Mouse (Mus musculus) liver, embryonic 13.5 days (tissue): ENCODE measurements around the gene Plekhg5. TPM values are rescaled to one million over a fixed set of nuclear protein-coding genes. Genes with fewer than 3 reads are reported as not detected.

Experiments used
- ATAC-seq: fragments of 200-750 bp; cut with Nextera tagmentation; 2 replicates; pipeline ENCODE4 v1.8.0; 2017; ENCODE audit warnings: low read depth, mild to moderate bottlenecking, moderate number of reproducible peaks, moderate library complexity
- DNase-seq: peaks from one replicate; pipeline ENCODE4 v3.0.0; 2022
- H3K27ac ChIP-seq: fragments of 300-500 bp; sonication (generic); 2 replicates; pipeline ENCODE4 v1.5.1; 2015; ENCODE audit warnings: moderate library complexity, mild to moderate bottlenecking, inconsistent platforms
- H3K27me3 ChIP-seq: fragments of 300-500 bp; sonication (generic); 2 replicates; pipeline ENCODE4 v1.6.1; 2015; ENCODE audit warnings: mild to moderate bottlenecking, inconsistent platforms
- H3K36me3 ChIP-seq: fragments of 300-500 bp; sonication (generic); 2 replicates; pipeline ENCODE4 v1.6.1; 2015; ENCODE audit warnings: mild to moderate bottlenecking, inconsistent platforms
- H3K4me1 ChIP-seq: fragments of 300-500 bp; sonication (generic); replicated peaks from 2 replicates; pipeline ENCODE4 v1.6.1; 2015; ENCODE audit warnings: inconsistent platforms
- H3K4me2 ChIP-seq: fragments of 300-500 bp; sonication (generic); 2 replicates; pipeline ENCODE4 v1.6.1; 2015; ENCODE audit warnings: inconsistent platforms, mild to moderate bottlenecking, moderate library complexity
- H3K4me3 ChIP-seq: fragments of 300-500 bp; sonication (generic); replicated peaks from 2 replicates; pipeline ENCODE4 v1.5.1; 2015; ENCODE audit warnings: mild to moderate bottlenecking, inconsistent platforms
- H3K9ac ChIP-seq: fragments of 300-500 bp; sonication (generic); 2 replicates; pipeline ENCODE4 v1.6.1; 2015; ENCODE audit warnings: mild to moderate bottlenecking, inconsistent platforms
- H3K9me3 ChIP-seq: fragments of 300-500 bp; sonication (generic); replicated peaks from 2 replicates; pipeline ENCODE4 v1.6.1; 2016; ENCODE audit warnings: inconsistent platforms
- WGBS: fragments of 180-500 bp; shearing (Covaris S2); methylation state at CpG from one replicate; pipeline ENCODE4 v1.1.7; 2015; ENCODE audit not compliant: insufficient replicate concordance; 5-methylcytosine and 5-hydroxymethylcytosine counted together
- polyA plus RNA-seq: library from polyadenylated mRNA; unstranded; fragments of >200 nt; fragmentation: Nextera tagmentation; extraction: Ambion mirVana; gene quantifications from 2 replicates; pipeline ENCODE4 v1.2.1, GENCODE M21; 2015

The Plekhg5 gene
- polyA plus RNA-seq, 1 experiment from 2014 or later = 4.9 TPM

DNA sequence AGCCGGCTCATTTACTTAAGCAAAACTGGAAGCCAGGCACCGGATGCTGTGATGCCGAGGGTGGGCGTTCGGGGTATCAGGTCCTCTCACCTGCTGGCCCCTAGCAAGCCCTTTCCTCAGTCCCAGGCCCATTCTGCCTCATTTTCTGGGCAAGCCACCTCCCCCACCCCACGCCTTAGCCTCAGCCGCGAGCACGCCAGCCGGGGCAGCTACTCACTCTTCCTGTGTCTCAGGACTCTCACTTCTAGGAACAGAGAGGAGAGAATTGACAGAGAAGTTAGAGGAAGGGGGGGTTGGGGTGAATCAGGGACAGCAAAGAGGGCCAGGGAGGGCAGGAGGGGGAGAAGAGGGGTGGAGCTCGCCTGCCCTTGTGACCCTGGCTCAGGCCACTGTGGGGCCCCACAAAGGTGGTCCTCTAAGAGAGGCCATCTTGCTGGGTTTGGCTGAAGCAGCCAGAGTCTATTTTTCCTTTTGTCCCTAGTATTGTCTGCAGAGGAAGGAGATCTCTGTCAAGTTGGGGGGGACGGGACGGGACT, 57.2 kb downstream of the Plekhg5 start:
- 33% methylated on average over 13 of the region's 13 CpGs for WGBS
- DNase-seq (no peak), ATAC-seq (no peak)
- Histone ChIP-seq H3K27ac (no peak overlapping the region), H3K4me1 (peaks cover 42% of the 10 kb centered on the region), H3K9me3 (no peaks in the 10 kb centered on the region), H3K4me2 (peak overlapping the region; percentile 34), H3K4me3 (peak overlapping the region; percentile 18), H3K36me3 (no peaks in the 10 kb centered on the region), H3K9ac (no peak overlapping the region), H3K27me3 (peaks cover 100% of the 10 kb centered on the region)

DNA sequence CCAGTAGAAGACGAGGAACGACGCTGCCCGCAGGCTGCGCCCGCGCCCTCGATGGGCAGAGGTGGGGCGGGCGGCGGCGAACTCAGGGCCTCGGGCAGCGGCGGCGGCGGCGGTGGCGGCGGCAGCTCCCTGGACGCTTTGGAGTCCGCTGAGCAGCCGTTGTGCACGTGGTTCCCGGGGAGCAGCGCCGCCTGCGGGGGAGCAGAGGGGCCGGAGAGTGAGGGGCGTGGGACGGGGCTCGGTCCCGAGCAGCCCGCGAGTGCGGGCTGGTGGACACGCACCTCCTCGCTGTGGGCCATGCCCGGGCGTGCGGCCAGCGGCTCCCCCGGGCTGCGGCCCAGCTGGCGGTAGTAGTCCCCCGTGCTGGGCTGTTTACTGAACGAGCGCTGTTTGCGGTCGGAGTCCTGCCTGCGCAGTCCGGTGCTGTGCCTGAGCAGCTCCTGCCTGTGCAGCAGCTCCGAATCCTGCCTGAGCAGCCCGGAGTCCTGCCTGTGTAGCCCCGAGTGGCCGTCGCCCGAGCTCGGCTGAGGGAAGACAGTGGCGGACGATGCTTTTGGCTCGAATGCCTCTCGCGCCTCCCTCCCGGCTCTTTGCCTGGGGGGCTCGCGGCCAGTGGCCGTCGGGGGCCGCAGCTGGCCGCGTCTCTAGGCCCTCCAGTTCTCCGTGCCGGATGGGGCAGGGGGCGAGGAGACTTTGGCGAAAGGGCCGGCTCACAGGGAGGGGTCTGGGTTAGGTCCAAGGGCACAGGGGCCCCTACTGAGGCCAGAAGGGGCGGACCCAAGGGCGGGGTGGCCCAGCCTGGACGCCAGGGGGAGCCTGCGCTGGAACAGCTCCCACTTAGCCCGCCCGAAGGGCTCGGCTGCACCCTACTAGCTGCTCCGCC, 58.7 kb downstream of the Plekhg5 start:
- DNase-seq (no peak), ATAC-seq (peak; percentile 55)
- no peaks in the 10 kb centered on the region for H3K9me3 ChIP-seq
- H3K27me3 ChIP-seq = peaks cover 92% of the 10 kb centered on the region
- H3K36me3 ChIP-seq = no peaks in the 10 kb centered on the region
- H3K4me3 ChIP-seq = peak overlapping the region; percentile 51
- H3K27ac ChIP-seq = no peak overlapping the region; the same call in 1 of the 2 replicates
- peaks cover 36% of the 10 kb centered on the region for H3K4me1 ChIP-seq
- H3K9ac ChIP-seq = peak overlapping the region; percentile 49
- WGBS = 1% methylated on average over 85 of the region's 85 CpGs
- H3K4me2 ChIP-seq = peak overlapping the region; percentile 65

DNA sequence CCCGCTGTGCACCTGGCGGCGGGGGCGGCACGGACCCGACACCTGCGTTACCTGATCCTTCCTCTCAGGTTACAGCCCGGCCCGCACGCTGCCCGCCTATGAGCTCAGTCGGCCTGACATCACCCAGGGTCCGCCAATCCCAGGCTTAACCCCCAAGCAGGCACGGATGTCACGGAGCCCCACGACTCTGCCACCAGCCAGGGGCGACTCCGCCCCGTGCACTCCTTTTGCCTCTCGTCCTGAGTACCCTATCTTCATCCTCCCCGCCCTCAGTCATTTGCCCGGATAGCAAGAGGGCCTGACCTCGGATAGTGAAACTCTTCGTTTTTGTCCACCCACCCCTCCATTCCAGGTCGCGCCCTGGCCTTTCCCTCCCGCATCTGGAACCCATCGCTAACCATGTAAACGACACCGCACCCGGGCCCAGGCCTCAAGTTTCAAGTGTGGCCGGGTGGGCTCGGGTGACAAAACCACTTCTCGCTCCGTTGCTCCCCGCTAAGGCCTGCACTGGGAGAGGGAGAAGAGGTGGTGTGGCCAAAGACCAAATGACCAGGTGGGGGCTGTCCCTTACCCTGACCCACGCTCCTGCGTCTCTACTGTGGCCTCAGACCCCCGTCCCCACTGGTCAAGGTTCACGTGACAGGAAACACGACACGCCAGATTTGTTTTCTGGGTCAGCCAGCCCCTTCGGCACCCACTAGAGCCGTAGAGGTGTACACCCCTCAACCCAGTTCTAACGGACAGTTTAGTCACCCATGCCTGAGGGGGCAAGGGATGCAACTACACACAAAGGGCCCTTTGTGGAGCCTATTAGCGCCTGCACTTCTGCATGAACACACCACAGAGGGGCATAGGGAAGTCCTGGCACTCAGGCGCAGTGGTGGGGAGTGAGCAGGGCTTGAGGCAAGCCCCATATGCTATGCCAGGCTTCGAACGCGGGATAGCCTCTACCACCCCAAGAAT, 59.8 kb downstream of the Plekhg5 start:
- no peak overlapping the region for H3K9ac ChIP-seq
- DNase-seq (no peak), ATAC-seq (no peak)
- H3K4me2 ChIP-seq = peak overlapping the region; percentile 65
- no peaks in the 10 kb centered on the region for H3K36me3 ChIP-seq
- H3K4me1 ChIP-seq = peaks cover 36% of the 10 kb centered on the region
- H3K27ac ChIP-seq = no peak overlapping the region
- H3K4me3 ChIP-seq = peak overlapping the region; percentile 51
- 9% methylated on average over 50 of the region's 50 CpGs for WGBS
- peaks cover 89% of the 10 kb centered on the region for H3K27me3 ChIP-seq
- no peaks in the 10 kb centered on the region for H3K9me3 ChIP-seq

DNA sequence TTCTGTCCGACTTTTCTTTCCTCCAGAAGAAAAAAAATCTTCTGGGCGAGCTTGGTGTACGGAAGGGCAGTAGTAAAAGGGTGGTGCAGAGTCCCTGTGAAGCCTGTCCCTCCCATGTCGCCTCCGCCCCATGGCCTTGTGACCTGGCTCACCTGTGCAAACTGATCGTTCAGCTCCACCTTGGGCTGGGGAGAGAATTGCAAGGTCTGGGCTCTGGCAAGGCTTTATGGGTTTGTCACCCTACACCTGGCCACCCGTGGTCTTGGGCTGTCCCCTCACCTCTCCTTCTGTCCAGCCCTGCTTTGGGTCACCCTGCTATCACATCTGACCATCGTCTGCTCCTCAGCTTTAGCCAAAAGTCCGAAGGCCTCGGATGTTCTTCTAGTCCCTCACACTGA, 60.5 kb downstream of the Plekhg5 start:
- no peak overlapping the region for H3K4me3 ChIP-seq
- H3K9ac ChIP-seq = no peak overlapping the region
- peaks cover 36% of the 10 kb centered on the region for H3K4me1 ChIP-seq
- no peak overlapping the region for H3K27ac ChIP-seq
- no peaks in the 10 kb centered on the region for H3K9me3 ChIP-seq
- no peak overlapping the region for H3K4me2 ChIP-seq
- no peaks in the 10 kb centered on the region for H3K36me3 ChIP-seq
- WGBS = 31% methylated on average over 10 of the region's 10 CpGs
- H3K27me3 ChIP-seq = peaks cover 85% of the 10 kb centered on the region
- DNase-seq (no peak), ATAC-seq (no peak)

DNA sequence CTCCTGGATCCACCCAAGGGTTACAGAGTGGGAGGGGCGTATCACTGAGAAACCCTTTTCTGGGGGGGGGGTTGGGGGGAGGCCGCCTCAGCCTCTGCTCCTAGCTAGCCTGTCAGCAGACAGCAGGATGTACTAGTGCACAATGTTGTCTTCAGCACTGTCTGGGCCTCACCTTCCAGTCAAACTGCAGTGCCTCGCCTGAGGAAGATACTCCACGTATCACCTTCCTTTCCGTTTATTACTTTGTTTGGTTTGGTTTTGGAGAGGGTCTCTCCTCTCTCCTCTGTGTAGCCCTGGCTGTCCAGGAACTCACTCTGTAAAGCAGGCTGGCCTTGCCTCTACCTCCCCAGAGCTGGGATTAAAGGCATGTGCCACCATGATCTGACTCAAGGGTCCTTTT, 60.9 kb downstream of the Plekhg5 start:
- ATAC-seq (no peak), DNase-seq (no peak)
- Histone ChIP-seq H3K27me3 (peaks cover 81% of the 10 kb centered on the region), H3K4me2 (no peak overlapping the region), H3K9ac (no peak overlapping the region), H3K27ac (no peak overlapping the region), H3K4me3 (no peak overlapping the region), H3K36me3 (no peaks in the 10 kb centered on the region), H3K9me3 (no peaks in the 10 kb centered on the region), H3K4me1 (peaks cover 39% of the 10 kb centered on the region)
- 45% methylated on average over 5 of the region's 5 CpGs for WGBS

DNA sequence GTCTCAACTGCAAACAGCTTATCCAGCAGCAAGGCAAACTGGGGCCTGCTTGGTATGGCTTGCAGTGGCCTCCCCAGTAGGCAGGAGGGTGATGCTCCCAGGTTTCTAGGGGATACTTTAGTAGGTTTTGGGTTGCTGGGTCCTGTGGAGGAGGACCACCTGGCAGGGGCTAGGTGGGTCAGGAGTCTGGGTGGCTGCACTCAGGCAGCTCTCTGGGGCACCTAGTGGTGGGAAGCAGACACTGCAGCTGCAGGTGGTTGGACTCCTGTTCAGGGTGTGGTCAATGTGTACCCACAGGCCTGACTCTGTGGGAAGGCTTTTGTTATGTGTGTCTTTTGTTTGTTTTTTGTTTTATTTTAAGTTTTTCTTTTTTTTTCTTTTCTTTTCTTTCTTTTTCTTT, 62.2 kb downstream of the Plekhg5 start:
- H3K4me3 ChIP-seq = no peak overlapping the region
- no peak for ATAC-seq
- H3K4me2 ChIP-seq = no peak overlapping the region
- no peaks in the 10 kb centered on the region for H3K9me3 ChIP-seq
- no peaks in the 10 kb centered on the region for H3K36me3 ChIP-seq
- peaks cover 46% of the 10 kb centered on the region for H3K4me1 ChIP-seq
- no peak overlapping the region for H3K27ac ChIP-seq
- no peak overlapping the region for H3K9ac ChIP-seq
- peak; percentile 55 for DNase-seq
- peaks cover 73% of the 10 kb centered on the region for H3K27me3 ChIP-seq

DNA sequence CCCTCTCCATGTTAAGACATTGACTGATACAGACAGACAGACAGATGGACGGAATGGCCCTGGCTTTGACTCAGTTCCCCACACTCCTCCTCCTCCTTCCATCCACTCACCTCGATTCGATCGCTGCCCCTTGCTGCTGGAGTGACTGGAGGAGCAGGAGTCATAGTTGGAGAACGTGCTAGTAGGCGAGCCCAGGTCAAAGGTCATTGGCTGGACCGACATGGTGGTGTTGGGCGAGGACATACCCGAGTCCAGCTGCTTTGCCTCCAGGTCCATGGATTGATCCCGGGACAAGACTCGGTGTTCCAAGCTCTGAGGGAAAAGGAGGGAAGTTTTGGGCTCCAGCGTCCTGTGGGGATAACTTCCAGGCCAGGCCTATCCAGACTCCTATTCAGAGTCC, 63.1 kb downstream of the Plekhg5 start:
- Histone ChIP-seq H3K4me3 (no peak overlapping the region), H3K9me3 (no peaks in the 10 kb centered on the region), H3K27me3 (peaks cover 69% of the 10 kb centered on the region), H3K4me1 (peaks cover 41% of the 10 kb centered on the region), H3K9ac (no peak overlapping the region), H3K36me3 (no peaks in the 10 kb centered on the region), H3K27ac (no peak overlapping the region), H3K4me2 (no peak overlapping the region)
- DNase-seq = no peak
- WGBS = 71% methylated on average over 12 of the region's 12 CpGs
- no peak for ATAC-seq

DNA sequence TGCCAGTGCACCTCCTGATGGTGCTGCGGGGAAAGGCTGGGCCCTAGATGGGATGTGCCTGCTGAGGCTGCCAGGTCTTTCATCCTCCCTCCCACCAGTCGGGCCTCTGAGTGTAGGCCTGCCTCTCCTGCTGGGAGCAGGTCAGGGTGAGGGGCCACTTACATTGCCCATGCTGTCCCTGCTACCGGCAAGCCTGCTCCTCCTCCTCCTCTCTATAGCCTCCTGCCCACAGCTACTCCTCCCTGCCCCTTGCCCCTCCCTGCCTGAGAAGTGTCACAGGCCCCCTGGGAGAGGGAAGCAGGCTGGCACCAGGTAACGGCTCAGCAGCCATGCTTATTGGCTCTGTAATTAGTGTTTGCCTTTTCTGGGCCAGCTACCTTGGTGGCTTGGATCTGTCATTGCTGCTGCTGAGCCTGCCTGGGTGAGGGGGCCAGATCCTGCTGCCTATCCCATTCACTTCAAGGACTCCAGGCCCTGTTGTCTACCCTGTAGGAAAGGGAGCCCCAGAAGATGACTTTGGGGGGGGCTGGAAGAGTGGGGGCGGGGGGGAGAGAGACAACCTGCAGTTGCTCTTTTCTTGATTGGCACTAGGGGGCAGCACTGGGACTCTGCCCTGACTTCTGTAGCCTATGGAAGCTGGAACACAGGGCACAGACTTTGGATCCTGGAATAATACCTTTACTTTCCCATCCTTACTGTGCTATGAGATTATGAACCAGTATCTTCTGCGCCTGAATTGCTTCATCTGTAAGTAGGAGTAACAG, 64.0 kb downstream of the Plekhg5 start:
- ATAC-seq (no peak), DNase-seq (no peak)
- Histone ChIP-seq H3K9ac (no peak overlapping the region), H3K36me3 (no peaks in the 10 kb centered on the region), H3K4me3 (no peak overlapping the region), H3K27me3 (peaks cover 67% of the 10 kb centered on the region), H3K9me3 (no peaks in the 10 kb centered on the region), H3K4me2 (no peak overlapping the region), H3K4me1 (peaks cover 32% of the 10 kb centered on the region), H3K27ac (no peak overlapping the region)
- WGBS = 40% methylated on average over 6 of the region's 6 CpGs

DNA sequence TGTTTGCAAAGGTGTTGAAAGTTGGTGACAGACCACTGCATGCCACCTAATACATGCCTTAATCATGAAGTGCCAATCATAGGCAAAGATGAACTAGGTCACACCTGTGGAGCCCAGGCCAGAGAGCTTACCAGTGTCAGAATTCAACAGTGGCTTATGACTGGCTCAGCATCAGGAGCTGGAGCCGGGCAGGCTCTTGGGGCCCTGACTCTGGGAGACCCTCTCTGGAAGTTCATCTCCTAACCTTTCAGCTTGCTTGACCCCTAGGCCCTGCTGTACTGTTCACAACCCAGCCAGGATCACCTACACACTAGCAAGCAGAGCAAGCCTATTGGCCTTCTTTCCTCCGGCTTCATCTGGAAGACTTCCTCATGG, 64.6 kb downstream of the Plekhg5 start:
- no peak for DNase-seq
- 72% methylated on average over 2 of the region's 2 CpGs for WGBS

DNA sequence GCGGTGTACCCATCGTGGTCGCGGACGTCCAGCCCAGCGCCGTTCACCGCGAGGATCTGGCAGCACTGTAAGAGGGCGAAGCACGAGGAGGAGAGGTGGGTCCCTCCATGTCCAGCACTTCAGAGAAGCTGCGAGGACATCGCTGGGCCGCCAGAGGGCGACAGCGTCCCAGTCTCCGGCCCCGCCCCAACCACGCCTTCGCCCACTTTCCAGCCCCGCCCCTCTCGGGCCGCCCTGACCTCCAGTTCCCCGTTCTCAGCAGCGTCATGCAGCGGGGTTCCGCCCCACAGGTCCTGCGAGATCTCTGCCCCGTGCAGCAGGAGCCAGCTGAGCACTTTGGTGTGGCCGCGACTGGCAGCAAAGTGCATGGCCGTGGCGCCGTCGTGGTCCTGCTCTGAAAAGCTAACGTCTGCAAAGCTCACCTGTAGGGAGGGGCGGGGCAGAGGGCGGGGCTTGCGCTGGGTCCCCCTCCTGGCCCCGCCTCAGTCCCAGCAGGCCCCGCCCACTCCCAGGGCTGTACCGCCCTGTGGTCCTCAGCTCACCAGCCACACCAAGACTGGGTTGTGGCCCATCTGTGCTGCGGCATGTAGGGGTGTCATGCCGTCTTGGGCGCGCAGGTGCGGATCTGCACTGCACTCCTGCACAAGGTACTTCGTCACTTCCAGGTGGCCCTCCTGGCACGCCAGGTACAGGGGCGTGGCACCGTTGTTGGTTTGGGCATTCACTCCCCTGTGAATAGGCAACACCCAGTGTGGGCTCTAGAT, 66.4 kb downstream of the Plekhg5 start:
- H3K4me1 ChIP-seq = peaks cover 20% of the 10 kb centered on the region
- H3K4me2 ChIP-seq = peak overlapping the region; percentile 73
- peaks cover 56% of the 10 kb centered on the region for H3K27me3 ChIP-seq
- 2% methylated on average over 51 of the region's 51 CpGs for WGBS
- no peak overlapping the region for H3K9ac ChIP-seq
- H3K4me3 ChIP-seq = peak overlapping the region; percentile 60
- no peaks in the 10 kb centered on the region for H3K36me3 ChIP-seq
- peak; percentile 84 for DNase-seq
- ATAC-seq = peak; percentile 88
- no peaks in the 10 kb centered on the region for H3K9me3 ChIP-seq
- no peak overlapping the region for H3K27ac ChIP-seq

More for the DNA sequence above, 64.6 kb downstream of the Plekhg5 start:
- H3K27me3 ChIP-seq = peaks cover 67% of the 10 kb centered on the region
- no peak for ATAC-seq
- peaks cover 26% of the 10 kb centered on the region for H3K4me1 ChIP-seq
- no peak overlapping the region for H3K27ac ChIP-seq
- no peaks in the 10 kb centered on the region for H3K36me3 ChIP-seq
- no peaks in the 10 kb centered on the region for H3K9me3 ChIP-seq
- H3K9ac ChIP-seq = no peak overlapping the region
- no peak overlapping the region for H3K4me3 ChIP-seq
- no peak overlapping the region for H3K4me2 ChIP-seq
